Mouse (Mus musculus) gastrocnemius, postnatal 36 days (tissue): ENCODE data around the gene Cd248. TPM values are rescaled to one million over a fixed set of nuclear protein-coding genes. Genes with fewer than 3 reads are reported as not detected.
"Not testable (repeated sequence)": the region's sequence is repeated elsewhere in the genome, so short reads cannot be mapped to it uniquely, and the experiment has no call there.

Experiments used
- DNase-seq, 2 experiments: peaks; one replicate each; pipeline ENCODE4 v3.0.0; 2022
- intact Hi-C: fragments of 180-260 bp; cut with DNase I; formaldehyde crosslinking; loops from one replicate; pipeline ENCODE4 v1.15.1; 2025
- total RNA-seq, 2 experiments: library from RNA; stranded (reverse); gene quantifications; 2 replicates each; pipeline ENCODE4 v1.2.3; 2021

Cd248 gene
- total RNA-seq, 2 experiments from 2014 or later = 12.4 to 12.5 TPM

DNA sequence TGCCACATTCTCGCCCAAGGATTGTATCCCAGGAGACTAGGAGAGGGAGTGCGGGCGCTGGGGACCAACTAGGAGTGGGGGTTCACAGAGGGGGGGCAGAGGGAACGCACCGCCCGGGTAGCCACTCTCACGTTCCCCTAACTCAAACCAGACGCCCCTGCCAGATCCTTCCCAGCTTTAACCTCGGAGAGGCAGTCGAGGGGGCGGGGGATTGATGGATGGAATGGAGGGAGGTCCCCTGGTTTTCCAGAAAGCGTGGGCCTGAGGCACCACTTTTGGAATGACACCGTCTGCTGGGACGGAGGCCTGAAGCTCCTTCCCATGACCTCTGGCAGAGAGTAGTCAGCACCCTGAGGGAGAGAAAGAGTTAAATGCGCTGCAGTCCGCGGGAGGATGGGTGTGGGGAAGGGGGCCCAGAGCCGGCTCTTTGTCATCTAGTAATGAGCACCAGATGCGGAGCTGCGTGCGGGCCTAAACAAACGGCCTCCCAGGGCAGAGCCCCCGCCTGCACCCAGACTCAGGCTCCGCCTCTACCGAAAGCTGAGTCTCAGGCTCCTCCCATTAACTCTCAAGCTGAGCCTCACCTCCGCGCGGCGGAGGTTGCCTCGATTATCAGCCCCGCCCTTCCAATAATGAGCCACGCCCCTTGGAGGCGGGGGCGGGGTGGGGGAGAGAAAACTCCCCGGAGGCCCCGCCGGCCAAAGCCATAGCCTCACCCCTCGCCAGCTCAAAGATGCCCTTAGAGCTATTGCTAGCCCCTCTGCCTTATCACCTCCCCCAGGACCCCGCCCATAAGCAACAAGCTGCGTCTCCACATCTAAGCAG, 3.9 kb downstream of the Cd248 start:
- peak; percentile 71 to 75 for DNase-seq
- intact Hi-C loops = loop anchor here (2.0 kb wide), 2 partner anchors 15 to 57 kb away; no protein-coding TSS in a partner anchor

DNA sequence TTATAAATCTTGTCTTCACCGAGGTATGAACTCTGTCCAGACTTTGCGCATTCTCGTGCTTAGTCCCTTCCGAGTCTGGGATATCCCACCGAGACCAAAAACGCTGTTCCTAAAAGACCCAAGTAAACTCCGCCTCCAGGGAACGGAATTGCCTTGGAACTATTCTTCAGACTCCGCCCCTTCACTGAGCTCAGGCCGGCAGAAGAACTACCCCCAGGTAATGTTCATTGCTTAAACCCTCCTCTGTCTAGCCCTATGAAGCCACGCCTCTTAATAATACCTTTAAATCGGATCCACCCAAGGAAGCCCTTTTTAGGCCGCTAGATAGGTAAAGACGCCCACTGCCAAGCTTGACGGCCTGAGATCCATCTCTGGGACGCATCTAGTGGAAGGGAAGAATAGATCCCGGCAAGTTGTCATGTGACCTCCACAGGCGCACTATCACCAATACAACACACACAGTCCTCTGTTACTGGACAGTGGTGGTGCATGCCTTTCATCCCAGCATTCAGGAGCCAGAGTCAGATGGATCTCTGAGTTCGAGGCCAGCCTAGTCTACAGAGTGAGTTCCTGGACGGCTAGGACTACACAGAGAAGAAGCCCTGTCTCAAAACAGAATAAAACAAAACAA, 4.6 kb downstream of the Cd248 start:
- no peak for DNase-seq
- intact Hi-C loops = loop anchor here (2.0 kb wide), 2 partner anchors 16 to 58 kb away; no protein-coding TSS in a partner anchor

DNA sequence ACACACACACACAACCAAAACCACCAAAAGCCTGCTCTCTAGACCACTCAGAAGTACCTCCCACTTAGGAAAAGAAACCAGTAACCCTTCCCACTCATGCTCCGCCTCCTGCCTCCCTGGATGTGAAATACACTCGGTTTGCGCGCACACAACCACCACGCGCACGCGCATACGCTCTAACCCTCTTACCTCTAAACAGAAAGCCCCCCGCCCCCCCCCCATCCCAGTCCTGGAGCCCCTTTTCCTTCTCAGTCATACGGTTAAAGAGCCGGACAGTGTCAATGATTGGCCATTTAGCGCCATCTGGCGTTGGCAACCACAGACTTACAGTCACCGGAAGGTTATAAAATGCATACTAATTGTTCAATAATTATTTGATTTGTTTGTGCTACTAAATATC, 5.2 kb downstream of the Cd248 start:
- peak in 1 of 2 experiments; percentile 38 for DNase-seq
- intact Hi-C loops = loop anchor here (2.0 kb wide), 2 partner anchors 16 to 58 kb away; no protein-coding TSS in a partner anchor

DNA sequence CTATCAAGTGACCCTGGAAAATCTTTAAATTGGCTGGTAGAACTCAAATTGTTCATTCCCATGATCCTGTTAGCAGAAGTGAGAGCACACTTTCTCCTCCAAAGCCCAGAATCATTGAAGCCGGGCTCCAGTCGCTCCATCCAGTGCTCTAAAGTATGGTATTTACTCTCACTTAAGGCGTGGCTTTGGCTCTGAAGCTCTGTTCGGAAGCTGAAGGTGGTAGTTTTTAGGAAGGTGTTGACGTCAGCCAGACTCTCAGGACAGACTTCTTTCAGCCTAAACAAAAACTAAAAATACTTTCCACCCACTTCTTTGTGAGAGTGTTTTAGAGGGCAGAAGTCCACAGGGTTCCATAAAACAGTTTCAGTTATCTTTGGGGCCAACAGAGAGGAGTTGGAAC, 5.6 kb downstream of the Cd248 start:
- intact Hi-C loops = loop anchor here (2.0 kb wide), 2 partner anchors 17 to 59 kb away; no protein-coding TSS in a partner anchor
- DNase-seq = no peak

DNA sequence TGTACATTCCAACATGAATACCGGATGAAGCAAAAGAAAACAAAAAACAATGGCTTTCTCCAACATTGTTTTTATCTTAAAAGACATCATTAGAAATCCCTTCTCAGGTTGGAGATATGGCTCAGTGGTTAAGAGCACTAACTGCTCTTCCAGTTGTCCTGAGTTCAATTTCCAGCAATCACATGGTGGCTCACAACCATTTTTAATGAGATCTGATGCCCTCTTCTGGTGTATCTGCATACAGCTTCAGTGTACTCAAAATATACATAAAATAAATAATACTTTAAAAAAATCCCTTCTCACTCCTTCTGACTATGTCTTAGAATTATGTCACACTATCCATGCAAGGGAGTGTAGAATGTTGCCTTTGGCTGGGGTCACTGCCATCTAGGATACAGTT, 11.4 kb downstream of the Cd248 start:
- DNase-seq = no peak
- intact Hi-C loops = no loop called here

DNA sequence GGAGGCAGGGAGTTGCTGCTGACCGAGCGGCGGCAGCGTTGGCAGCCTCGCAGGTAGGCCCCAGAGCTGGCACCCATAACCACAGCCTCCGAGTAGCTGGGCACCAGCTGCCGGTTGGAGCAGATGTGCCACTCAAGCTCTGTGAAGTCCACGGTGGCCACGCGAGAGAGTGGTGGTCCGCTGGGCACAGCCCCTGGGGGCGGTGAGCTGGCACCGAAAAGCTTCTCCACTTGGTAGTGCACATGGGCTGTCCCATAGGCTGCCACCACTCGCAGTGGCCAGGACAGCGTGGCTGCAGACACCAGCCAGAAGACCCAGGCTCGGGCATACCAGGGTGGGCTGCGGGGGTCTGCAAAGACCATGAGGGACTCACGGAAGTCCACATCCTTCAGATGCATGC, 14.1 kb downstream of the Cd248 start:
- intact Hi-C loops = no loop called here
- no peak for DNase-seq

DNA sequence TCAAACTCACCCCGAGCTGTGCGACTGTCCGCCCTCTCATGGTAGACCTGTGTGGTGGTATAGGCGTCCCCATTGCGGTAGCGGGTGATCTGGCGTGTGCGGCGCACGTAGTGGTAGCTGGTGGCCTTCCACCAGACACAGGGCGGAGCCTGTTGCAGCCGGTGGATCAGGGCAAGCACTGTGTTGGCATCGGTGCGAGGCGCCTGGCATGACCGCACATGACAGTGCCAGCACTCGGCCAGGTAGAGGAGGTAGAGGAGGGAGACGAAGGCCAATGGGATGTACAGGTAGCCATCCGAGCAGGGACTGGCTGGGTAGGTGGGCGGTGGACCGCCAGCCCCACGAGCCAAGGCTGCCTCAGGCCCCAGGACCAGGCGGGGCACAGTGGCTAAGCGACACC, 14.7 kb downstream of the Cd248 start:
- intact Hi-C loops = no loop called here

DNA sequence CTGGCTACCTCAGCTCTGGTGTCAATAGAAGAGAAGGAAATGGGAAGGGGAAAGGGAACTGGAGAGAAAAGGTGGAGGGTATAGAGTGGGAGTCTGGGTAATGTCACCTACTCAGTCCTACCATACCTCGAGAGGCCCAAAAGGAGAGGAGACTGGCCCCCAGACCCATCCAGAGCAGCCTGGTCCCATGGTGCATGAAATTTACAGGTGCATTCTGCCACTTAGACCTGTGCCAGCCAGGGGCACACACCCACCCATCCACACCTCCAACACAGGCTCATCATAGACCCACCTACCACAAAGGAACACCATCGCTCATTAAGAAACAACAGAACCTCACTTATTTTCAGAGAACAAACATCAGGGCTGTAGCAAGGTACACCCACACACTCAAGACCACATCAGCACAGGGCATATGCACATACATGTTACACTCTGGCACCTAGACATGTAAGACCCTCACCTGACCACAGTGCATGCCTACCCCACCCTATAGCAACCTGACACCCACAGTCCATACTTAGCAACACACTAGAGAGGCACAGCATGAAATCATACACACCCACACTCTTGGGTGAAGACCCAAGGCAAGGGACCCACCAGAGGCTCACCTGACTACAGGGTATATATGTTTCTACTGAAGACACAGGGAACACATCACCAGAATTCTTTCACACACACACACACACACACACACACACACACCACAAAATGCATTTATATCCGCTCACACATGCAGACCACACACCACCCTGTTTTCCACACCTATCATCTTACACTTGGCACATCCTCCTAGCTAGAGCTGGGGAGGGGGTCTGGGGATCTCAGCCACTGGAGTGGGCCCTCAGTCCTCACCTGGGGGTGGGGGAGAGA, 16.3 kb downstream of the Cd248 start:
- DNase-seq = no peak
- intact Hi-C loops = no loop called here

More for the DNA sequence above, 14.7 kb downstream of the Cd248 start:
- no peak for DNase-seq

DNA sequence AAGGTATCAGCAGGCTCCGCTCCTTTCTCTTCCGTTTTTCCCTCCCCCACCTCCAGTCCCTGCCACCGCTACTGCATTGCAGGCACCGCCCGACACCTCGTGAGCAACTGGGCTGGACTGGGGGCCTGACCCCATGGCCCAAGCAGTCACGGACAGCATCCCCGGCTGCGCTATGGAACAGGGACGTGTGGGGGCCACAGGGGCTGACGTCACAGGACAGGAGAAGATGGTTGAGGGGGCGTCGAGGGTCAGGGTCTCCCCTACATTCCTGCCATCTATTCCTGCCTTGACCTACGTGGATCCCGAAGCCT, 16.9 kb downstream of the Cd248 start:
- DNase-seq = no peak
- intact Hi-C loops = no loop called here

DNA sequence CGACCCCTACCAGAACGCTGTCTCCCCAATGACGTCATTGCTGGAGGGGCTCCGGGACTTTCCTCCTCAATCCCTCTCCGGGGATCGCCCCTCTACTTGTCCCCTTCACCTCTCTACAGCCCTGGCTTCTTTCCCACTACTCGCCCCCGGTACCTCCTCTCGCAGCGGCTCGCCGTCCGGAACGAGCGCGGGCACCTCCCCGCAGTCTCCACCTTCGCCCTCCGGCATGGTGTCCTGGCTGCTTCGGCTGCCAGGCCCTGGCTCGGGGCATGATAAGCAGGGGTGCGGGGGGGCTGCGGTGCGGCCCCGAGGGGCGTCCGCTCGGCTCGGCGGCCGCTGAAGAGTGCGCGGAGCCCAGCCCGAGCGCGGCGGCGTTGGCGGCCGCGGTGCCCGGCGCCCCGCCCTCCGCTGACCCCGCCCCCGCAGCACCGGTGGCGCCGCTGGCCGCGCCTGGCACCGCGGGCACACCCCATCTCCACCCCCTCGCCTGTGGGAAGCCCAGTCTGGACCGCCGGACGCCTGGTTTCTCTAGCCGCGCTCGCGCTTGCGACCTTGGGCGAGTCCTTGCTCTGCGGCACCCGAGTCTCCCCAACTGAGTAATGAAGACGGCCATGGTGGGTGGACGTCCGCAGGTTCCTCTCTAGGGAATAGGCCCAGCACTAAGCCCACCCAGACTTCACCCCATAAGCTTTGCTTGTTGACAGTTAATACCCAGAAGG, 17.4 kb downstream of the Cd248 start, which contains the start of gene Tmem151a:
Gene Tmem151a, minus strand, starts transcription at position 387 of the 719 bp plus-strand sequence.
- intact Hi-C loops = no loop called here
- no peak for DNase-seq

DNA sequence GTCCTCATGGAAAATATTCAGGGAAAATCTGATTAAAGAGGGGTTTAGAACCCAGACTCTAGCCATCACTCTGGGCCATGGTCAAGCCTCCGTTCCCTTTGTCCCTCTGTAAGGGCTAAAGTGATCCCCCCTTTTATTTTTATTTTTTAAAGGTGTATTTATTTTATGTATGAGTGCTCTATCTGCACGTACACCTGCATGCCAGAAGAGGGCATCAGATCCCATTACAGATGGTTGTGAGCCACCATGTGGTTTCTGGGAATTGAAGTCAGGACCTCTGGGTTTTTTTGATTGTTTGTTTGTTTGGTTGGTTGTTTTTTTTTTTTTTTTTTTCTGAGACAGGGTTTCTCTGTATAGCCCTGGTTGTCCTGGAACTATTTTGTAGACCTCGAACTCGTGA, 18.7 kb downstream of the Cd248 start:
- intact Hi-C loops, DNase-seq: not testable (repeated sequence)

DNA sequence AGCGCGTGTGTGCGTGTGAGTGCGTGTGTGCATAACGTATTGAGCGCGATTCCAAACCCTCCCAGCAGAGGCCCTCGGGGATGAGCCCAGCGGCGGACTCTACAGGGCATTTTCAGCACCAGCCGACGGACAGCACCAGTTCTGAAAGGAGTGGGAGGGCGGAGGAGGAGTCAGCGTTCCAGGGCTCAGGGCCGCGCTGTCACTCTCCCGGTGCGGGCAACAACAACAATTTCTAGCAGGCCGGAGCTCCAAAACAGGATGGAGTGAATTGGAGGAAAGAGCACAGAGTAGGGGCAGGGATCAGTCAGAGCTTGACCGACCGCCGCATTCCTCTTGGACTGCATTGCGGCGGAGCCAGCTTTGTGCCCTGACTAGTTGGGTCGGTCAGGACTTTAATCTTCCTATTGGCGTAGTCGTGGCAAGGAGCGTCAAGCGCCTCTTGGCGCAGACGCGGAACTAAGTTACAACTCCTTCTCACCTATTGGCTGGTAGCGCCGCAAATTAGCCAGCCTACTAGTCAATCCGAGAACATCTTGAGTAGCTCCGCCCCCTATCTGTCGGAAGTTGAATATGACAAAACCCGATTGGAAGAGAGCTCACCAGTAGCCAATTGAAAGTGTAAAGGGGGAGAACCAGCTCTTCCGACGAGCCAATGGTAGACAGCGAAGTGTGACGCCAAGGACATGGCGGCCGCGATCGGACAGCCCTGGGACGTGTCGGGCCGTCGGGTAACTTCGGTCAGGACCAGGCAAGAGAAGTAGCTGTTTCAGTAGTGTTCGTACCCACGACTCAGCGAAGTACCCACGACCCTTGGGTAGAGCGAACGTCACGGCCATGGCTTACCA, 20.2 kb downstream of the Cd248 start, which contains the start of gene Yif1a:
Gene Yif1a, plus strand, starts transcription at position 655 of the 845 bp plus-strand sequence.
- intact Hi-C loops = no loop called here
- DNase-seq = peak; percentile 87 to 88

DNA sequence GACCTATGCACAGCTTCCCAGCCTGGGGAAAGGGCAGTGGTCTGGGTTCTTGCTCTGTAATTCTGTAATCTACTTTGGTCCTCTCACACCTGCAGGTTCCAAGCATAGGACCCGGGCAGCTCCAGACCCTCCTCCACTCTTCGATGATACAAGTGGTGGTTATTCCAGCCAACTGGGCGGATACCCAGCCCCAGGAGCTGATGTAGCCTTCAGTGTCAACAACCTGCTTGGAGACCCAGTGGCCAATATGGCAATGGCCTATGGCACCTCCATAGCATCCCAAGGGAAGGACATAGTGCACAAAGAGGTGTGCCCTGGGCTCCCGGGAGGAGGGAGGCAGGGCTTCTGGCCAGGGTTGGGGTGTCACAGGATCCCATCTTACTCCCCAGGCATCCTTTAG, 21.4 kb downstream of the Cd248 start:
- intact Hi-C loops = no loop called here
- DNase-seq = no peak

DNA sequence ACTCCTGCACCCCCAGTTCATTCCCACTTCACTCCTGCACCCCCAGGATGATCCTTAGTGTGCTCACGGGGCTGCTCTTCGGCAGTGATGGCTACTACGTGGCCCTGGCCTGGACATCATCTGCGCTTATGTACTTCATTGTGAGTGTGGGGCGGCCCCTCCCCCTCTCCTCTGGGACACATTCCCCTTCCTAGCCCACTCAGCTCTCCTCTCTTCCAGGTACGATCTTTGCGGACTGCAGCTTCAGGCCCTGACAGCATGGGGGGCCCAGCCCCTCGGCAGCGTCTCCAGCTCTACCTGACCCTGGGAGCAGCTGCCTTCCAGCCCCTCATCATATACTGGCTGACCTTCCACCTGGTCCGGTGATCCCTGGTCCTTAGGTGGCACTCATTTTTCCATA, 24.2 kb downstream of the Cd248 start:
- intact Hi-C loops = no loop called here
- DNase-seq = no peak

DNA sequence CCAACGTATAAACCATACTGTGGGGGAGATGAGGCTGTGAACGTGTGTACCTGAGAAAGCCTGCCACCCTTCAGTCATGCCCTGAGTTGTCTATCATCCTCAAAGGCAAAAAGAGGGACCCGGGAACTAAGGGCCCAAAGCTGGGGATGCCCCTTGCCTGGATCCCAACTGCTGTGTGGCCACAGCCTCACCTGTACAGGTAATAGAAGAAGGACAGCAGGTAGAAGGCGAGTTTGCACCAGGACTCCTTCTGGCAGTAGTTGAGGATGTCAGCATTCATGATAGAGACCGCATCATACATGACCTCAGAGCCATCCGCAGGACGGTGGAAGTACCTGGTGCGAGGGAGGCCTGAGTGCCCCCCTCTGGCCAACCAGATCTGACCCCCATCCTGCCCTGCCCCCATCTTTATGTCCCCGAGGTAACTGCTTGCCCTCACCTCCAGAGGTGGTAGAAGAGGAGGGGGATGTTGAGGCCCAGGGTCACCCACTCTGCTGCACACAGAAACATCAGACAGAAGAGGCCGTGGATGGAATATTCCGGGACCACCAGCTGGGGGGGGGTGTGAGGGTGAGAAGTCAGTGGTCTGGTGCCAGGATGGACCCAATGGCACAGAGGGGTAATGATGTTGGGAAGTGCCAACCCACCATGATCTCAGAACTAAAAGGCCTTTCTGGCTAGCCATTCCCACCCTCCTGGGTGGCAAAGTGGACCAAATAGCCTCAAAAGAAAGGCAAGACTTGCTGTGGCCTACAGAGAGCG, 25.8 kb downstream of the Cd248 start:
- no peak for DNase-seq
- intact Hi-C loops = no loop called here

DNA sequence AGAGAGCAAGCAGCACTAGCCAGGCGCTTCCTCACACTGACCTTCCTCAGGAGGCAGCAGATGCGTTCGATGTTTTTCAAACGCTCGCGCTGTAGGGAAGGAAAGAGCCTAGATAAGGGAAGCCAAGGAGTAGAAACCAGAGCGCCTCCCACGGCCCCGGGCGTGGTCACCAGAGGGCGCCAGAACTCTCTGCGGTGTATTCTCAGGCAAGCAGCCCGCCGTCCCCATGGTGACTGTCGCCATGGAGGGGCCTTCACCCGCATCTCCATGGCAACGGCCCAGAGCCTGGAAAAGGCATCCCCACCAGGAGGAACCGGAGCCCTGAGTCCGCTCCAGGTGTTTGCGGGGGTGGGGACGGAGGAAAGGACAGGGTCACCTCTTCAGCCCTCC, 26.4 kb downstream of the Cd248 start:
- DNase-seq = peak; percentile 84 to 87
- intact Hi-C loops = no loop called here

DNA sequence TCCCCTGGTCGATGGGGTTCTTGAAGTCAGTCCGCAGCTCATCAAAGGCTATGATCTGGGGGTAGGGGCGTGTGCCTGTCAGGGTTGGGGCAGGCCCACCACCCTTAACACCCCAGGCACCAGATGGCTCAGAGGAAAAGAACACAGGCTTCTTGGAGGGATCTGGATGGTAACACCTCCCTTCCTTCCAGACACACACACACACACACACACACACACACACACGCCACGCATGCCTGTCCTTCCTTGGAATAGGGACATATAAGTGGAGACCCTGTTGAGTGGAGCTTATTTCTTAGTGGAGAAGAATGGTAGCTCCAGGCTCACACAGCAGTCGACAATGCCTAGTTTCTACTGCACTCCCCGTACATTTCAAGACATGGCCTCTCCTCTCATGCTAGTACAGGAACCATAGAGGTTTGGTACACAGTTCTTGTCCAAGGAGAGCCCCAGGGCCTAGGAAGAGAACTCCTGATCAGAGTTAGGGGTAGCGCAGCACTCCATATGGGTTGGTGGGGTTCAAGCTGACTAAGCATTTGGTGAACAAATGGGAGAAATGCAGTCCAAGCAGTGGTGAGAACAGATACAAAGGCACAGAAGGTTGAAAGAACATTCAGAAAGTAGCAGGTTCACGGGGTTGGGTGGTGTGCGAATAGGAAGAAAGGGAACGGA, 27.0 kb downstream of the Cd248 start:
- no peak for DNase-seq
- intact Hi-C loops = no loop called here

DNA sequence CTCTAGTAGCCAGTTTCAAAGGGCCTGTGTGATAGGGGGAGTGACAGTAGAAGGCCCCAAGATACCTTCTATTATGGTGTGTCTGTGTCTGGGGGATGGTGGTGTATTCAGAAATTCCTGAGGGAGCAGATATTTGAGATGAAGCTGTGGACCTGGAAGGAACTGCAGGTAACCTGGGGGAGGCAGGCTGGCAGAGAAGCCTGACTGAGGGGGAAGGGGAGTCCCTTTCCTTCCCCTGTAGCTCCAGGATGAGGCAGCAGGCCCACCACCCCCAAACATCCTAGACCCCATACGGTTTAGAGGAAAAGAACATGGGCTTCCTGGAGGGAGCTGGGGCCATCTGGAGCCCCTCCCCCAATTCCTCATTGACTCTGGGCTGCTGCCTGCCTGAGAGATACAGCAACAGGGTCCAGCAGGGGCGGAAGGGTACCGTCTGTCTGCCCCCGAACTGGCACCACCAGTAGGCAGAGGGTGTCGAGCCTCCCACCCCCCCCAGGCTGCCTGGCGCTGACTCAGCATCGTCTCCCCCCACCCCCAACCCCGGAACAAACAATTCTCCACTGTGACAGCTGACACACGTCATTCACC, 28.1 kb downstream of the Cd248 start:
- intact Hi-C loops = loop anchor here (1.0 kb wide), 1 partner anchor 39 kb away; no protein-coding TSS in a partner anchor
- DNase-seq = no peak
